Mouse (Mus musculus) liver, adult 10 weeks (tissue): ENCODE data around the gene Igflr1. TPM values are rescaled to one million over a fixed set of nuclear protein-coding genes. Genes with fewer than 3 reads are reported as not detected.

Experiments
- polyA plus RNA-seq: library from polyadenylated mRNA; stranded (reverse); fragments of 350-450 nt; fragmentation: Illumina TruSeq; extraction: RNeasy Lipid Tissue Mini Kit (QIAGEN cat#74804); gene quantifications from one replicate; pipeline ENCODE4 v1.2.3, GENCODE M21; 2014; ENCODE audit warnings: low read depth, low replicate concordance

Gene Igflr1
- not detected for polyA plus RNA-seq

GRCm38 (mm10) chr7:30564970-30565571 lies at the start of gene Igflr1:
Gene Igflr1, plus strand, starts transcription at chr7:30565427.

DNA sequence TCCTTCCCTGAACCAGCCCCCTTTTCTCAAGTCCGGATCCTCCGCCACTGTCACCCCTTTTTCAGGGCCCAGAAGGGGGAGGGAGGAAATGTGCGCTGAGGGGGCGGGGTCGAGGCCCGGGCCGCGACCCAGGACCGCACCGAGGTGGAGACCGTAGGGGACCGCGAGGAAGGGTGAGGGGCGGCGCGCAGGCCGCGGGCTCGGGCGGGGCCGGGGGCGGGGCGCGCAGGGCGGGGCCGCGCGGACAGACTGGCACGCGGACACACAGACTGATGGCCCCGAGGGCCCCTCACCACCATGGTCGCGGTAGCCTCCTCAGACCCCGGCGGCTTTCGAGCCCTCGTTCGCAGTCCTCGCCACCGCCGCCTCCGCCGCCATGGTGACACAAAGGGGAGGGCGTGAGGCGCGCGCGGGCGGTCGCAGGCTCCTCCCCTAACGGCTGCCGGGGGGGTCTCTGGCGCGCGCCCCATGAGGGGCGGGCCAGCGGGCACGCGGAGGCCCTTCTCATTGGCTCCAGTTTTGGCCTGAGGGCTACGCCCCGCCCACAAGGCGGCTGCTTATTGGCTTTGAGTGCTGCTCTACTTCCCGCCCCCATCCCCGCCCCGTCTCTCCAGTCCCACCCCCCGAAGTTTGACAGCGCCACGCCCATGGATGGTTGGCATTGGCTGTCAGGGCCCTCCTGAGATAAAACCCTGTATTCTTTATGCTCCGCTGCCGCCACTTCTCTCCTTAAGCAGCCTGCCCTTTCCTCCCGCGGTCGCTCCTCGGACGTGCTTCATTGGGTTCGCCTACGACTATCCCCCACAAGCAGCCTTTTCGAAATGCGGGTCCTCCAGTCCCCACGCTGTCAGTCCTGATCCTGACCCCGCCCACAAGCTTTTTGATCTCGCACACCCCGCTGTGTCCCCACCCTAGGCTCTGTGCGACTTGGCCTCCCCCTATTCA lies 30.3 kb upstream of the Igflr1 start, which contains the start of gene Arhgap33:
Gene Arhgap33, minus strand, starts transcription at position 428 of the 945 bp plus-strand sequence.

DNA sequence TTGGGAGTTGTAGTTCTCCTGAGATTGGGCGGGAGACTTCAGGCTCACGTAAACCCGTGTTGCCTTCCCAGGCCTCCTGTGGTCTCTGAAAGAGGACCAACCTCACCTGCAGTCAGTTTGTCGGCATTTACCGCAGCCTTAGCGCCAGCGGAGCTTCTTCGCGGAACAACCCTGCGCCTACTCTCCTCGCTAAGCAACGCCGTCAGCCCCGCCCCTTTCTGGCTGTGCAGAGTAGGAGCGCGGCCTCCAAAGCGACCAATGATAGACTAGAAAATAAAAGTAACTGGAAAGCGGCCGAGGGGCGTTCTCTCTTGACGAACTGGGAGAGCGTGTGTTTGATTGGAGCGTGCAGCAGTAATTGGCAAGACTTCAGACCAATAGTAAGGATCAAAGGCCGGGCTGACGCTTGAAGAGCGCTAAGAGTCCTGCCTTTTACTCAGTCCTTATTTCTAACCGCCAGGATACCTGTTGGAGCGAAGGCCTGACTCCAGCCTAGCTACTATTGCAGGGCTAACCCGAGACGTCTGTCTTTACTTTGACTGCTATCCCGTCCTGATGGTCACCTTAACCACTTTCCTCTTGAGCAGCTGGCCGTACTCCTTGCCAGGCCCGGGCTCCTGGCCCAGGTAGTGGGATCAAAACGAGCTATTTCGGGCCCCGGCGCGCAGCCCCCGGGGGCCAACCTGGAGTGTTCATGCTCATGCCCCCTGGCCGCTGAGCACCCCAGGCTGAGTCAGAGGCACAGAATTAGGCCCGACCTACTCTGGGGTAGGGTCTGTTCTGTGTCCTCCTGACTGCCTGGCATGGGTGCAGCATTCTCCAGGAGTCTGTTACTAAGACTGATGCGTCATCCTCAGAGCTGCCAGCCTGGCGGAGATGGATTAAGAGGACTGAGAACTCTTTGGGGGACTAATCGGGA lies 12.9 kb upstream of the Igflr1 start, which contains the start of the genes Hspb6 and Proser3:
Gene Hspb6, plus strand, starts transcription at position 77 of the 919 bp plus-strand sequence.
Gene Proser3, minus strand, starts transcription at position 198 of the 919 bp plus-strand sequence.

DNA sequence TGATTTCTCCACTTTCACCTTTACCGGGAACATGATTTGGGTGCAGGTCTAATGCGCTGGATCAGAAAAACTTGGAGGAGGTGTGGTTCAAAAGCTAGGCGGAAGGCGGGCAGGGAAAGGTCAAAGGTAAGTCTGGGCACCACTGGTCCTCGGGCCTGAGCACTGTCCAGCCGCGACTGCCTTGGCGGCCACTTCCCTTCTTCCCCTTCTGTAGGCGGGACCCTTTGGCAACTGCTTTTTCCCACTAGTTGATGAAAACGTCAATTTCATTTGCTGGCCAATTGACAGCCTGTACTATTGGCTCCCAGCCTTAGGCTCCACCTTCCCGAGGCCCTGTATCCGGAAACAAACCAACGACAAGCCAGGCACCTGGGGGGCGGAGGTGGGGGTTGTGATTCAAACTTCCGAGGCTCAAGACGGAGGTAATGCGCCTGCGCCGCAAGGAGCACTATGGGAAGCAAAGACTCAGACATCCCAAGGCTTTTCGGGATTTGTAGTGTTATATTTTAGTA lies 5.7 kb upstream of the Igflr1 start, which contains the start of gene Lin37:
Gene Lin37, minus strand, starts transcription at position 396 of the 512 bp plus-strand sequence.

DNA sequence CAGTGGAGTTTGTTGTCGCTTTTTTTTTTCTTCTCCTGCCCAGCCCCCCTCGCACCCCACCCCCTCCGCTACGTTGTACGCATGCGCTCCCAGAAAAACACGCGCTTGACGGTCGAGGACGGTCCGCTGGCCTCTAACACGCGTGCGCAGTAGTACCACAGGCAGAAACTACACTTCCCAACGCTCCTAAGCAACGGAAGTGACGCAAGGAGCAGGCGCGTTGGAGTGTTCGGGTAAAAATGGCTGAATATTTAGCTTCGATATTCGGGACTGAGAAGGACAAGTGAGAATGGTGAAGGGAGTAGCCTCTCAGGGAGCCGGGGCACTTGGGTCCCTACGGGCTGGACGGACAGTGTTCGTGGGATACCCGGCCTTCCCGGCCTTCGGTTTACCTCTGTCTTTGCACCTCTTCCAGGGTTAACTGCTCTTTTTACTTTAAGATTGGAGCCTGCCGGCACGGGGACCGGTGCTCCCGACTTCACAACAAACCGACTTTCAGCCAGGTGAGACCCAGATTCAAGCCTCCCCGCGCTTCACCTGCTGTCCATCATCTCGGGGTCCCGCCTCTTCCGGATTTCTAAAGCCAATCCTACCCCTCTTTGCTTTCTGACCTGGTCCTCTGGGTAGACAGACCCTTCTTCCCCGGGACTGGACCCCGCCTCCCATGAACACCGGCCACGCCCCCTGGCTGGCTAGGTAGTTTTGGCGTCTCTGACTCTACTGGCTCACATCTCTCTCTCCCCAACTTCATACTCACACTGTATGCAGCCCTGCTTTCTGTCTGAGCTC lies 1.9 kb upstream of the Igflr1 start, which contains the start of the genes U2af1l4, Gm49396 and Psenen:
Gene U2af1l4, plus strand, starts transcription at position 185 of the 789 bp plus-strand sequence.
Gene Gm49396, plus strand, starts transcription at position 228 of the 789 bp plus-strand sequence.
Gene Psenen, minus strand, starts transcription at position 511 of the 789 bp plus-strand sequence.

DNA sequence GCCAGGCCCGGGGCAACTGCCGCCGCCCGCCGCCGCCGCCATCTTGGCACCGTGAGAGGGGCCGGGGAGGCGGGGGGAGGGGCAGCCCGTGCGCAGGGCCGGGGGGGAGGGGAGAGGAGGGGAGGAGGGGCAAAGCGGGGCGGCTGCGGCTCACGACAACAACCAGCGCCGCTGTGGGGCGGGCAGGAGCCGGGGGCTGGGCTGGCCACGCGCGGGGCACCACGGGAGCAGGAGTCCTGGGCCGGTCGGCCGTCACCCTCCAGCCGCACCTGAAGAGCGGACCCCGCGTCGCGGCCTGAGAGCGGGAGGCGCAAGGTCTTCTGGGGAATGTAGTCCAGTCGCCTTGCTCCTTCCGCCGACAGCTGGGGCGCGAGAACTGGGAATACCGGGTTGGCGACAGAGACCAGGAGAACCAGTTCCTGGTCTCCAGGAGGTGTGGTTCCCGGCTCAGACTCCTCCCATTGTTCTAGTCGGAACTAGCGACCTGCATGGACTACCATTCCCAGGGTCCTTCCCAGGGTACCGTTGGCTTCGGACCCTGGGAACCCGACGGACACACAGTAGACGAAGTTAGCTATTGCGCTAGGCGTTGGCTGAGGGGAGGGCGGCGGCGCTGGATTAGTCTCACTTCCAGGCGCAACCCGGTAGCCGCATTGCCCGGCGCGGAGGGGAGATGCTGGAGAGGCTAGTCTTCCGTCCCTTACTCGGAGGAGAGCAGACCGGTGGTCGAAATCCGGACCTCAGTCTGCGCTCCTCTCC lies 23.6 kb downstream of the Igflr1 start, which contains the start of gene Kmt2b:
Gene Kmt2b, minus strand, starts transcription at position 51 of the 759 bp plus-strand sequence.

GRCm38 (mm10) chr7:30598786-30599185 lies 33.6 kb downstream of the Igflr1 start, which contains the start of gene Zbtb32:
Gene Zbtb32, minus strand, starts transcription at chr7:30598909.

GRCm38 (mm10) chr7:30612654-30613402 lies 47.6 kb downstream of the Igflr1 start, which contains the start of gene Upk1a:
Gene Upk1a, minus strand, starts transcription at chr7:30612847.

Other genes with a start within 250 kb of the Igflr1 start
- 0.50 TPM for gene E130208F15Rik, start 243.7 kb upstream of the Igflr1 start, polyA plus RNA-seq
- gene Sdhaf1, start 241.5 kb upstream of the Igflr1 start, polyA plus RNA-seq, result 2.9 TPM
- gene Lrfn3, start 202.7 kb upstream of the Igflr1 start, polyA plus RNA-seq, result 0.85 TPM
- 6.5 TPM for gene Tyrobp, start 151.7 kb upstream of the Igflr1 start, polyA plus RNA-seq
- gene Hcst, start 145.6 kb upstream of the Igflr1 start, polyA plus RNA-seq, result not detected
- gene Nfkbid, start 143.7 kb upstream of the Igflr1 start, polyA plus RNA-seq, result not detected
- not detected for gene Aplp1, start 119.9 kb upstream of the Igflr1 start, polyA plus RNA-seq
- gene Kirrel2, start 107.7 kb upstream of the Igflr1 start, polyA plus RNA-seq, result not detected
- not detected for gene Nphs1, start 107.1 kb upstream of the Igflr1 start, polyA plus RNA-seq
- 10.0 TPM for gene Prodh2, start 71.8 kb upstream of the Igflr1 start, polyA plus RNA-seq
- not detected for gene Arhgap33, start 30.4 kb upstream of the Igflr1 start, polyA plus RNA-seq
- gene Hspb6, start 13.2 kb upstream of the Igflr1 start, polyA plus RNA-seq, result 13.0 TPM
- 0.34 TPM for gene Proser3, start 13.1 kb upstream of the Igflr1 start, polyA plus RNA-seq
- 5.1 TPM for gene Lin37, start 5.6 kb upstream of the Igflr1 start, polyA plus RNA-seq
- 14.8 TPM for gene U2af1l4, start 2.1 kb upstream of the Igflr1 start, polyA plus RNA-seq
- gene Gm49396, start 2.1 kb upstream of the Igflr1 start, polyA plus RNA-seq, result 1.6 TPM
- 23.8 TPM for gene Psenen, start 1.8 kb upstream of the Igflr1 start, polyA plus RNA-seq
- 2.6 TPM for gene Kmt2b, start 23.3 kb downstream of the Igflr1 start, polyA plus RNA-seq
- not detected for gene Zbtb32, start 33.5 kb downstream of the Igflr1 start, polyA plus RNA-seq
- gene Upk1a, start 47.4 kb downstream of the Igflr1 start, polyA plus RNA-seq, result not detected
- 967 TPM for gene Cox6b1, start 60.7 kb downstream of the Igflr1 start, polyA plus RNA-seq
- not detected for gene Etv2, start 70.4 kb downstream of the Igflr1 start, polyA plus RNA-seq
- 0.50 TPM for gene Rbm42, start 84.9 kb downstream of the Igflr1 start, polyA plus RNA-seq
- gene Haus5, start 99.6 kb downstream of the Igflr1 start, polyA plus RNA-seq, result 0.93 TPM
- gene Pmis2, start 106.2 kb downstream of the Igflr1 start, polyA plus RNA-seq, result not detected
- not detected for gene 2200002J24Rik, start 133.5 kb downstream of the Igflr1 start, polyA plus RNA-seq
- gene Atp4a, start 146.8 kb downstream of the Igflr1 start, polyA plus RNA-seq, result 0.21 TPM
- gene Tmem147, start 164.1 kb downstream of the Igflr1 start, polyA plus RNA-seq, result 28.3 TPM
- gene Gapdhs, start 178.3 kb downstream of the Igflr1 start, polyA plus RNA-seq, result not detected
- not detected for gene Sbsn, start 186.0 kb downstream of the Igflr1 start, polyA plus RNA-seq
- gene Dmkn, start 198.3 kb downstream of the Igflr1 start, polyA plus RNA-seq, result not detected
- gene Krtdap, start 222.5 kb downstream of the Igflr1 start, polyA plus RNA-seq, result not detected